Mouse (Mus musculus): ENCODE results near the gene Ptpn3. TPM values are rescaled to one million over a fixed set of nuclear protein-coding genes. Genes with fewer than 3 reads are reported as not detected.

Ptpn3 gene
- polyA plus RNA-seq, 2 experiments, result 0.38 to 0.46 TPM

- Histone ChIP-seq H3K27ac (no peak overlapping the region), H3K36me3 (replicated peaks; ENCODE audit: control insufficient read depth, insufficient read depth, low read depth) (no peaks in the 10 kb centered on the region), H3K4me3 (ENCODE audit: insufficient read depth in 1 of 2, low read depth in 2 of 2, low read length in 2 of 2) (no peak overlapping the region), H3K27me3 (ENCODE audit: control insufficient read depth, insufficient read depth, low read length) (no peaks in the 10 kb centered on the region), H3K9me3 (ENCODE audit: control insufficient read depth, low read length) (no peaks in the 10 kb centered on the region), H3K4me2 (ENCODE audit: low read depth) (no peak overlapping the region), H3K9ac (replicated peaks) (no peak overlapping the region), H3K4me1 (replicated peaks; ENCODE audit: control insufficient read depth in 2 of 2, insufficient read depth in 2 of 2, low read length in 1 of 2) (0 out of 4 replicates have a peak, but pooled peaks cover 0 to 2% of the 10 kb centered on the region in 2 experiments)
- no peak for ATAC-seq (ENCODE audit: insufficient read depth)
- DNase-seq (ENCODE audit: low read depth in 3 of 3, low spot score in 3 of 3), result no peak
- TF ChIP-seq EP300 (IDR thresholded peaks at IDR 0.05; ENCODE audit: low read depth) (no peak), CTCF (IDR thresholded peaks at IDR 0.05; ENCODE audit: low read depth) (no peak)
- 51% methylated on average over 6 of the region's 6 CpGs for WGBS (ENCODE audit: insufficient replicate concordance)
Measured at GRCm38 (mm10) chr4:57239112-57239511, 62.5 kb downstream of the Ptpn3 start.

DNA sequence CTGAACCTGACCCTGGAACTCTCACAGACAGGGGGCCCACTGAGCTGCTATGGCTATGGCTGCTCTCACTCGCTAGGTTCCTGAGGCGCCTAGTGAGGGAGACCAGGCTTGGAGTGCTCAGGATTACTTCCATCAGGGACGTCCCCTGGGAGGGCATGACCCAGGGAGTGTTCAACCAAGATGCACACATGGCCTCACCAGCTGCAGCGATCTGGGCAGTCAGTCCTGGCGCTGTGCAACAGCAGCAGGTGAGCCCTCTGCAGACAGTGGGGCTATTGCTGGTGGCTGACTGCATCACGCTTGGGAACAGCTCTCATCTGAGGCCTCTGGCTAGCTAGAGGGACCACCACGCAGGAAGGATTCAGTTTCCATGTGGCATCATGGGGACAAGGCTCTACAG lies 63.5 kb downstream of the Ptpn3 start:
- H3K27me3 ChIP-seq (ENCODE audit: control insufficient read depth, insufficient read depth, low read length), result no peaks in the 10 kb centered on the region
- 0 out of 4 replicates have a peak, but pooled peaks cover 0 to 2% of the 10 kb centered on the region in 2 experiments for H3K4me1 ChIP-seq (replicated peaks; ENCODE audit: control insufficient read depth in 2 of 2, insufficient read depth in 2 of 2, low read length in 1 of 2)
- no peak overlapping the region for H3K9ac ChIP-seq (replicated peaks)
- DNase-seq (ENCODE audit: low read depth in 3 of 3, low spot score in 3 of 3) (no peak), ATAC-seq (ENCODE audit: insufficient read depth) (no peak)
- 61% methylated on average over 7 of the region's 7 CpGs for WGBS (ENCODE audit: insufficient replicate concordance)
- no peak overlapping the region for H3K4me2 ChIP-seq (ENCODE audit: low read depth)
- no peaks in the 10 kb centered on the region for H3K9me3 ChIP-seq (ENCODE audit: control insufficient read depth, low read length)
- no peaks in the 10 kb centered on the region for H3K36me3 ChIP-seq (replicated peaks; ENCODE audit: control insufficient read depth, insufficient read depth, low read depth)
- H3K27ac ChIP-seq, result no peak overlapping the region
- TF ChIP-seq EP300 (IDR thresholded peaks at IDR 0.05; ENCODE audit: low read depth) (no peak), CTCF (IDR thresholded peaks at IDR 0.05; ENCODE audit: low read depth) (no peak)
- H3K4me3 ChIP-seq (ENCODE audit: insufficient read depth in 1 of 2, low read depth in 2 of 2, low read length in 2 of 2), result no peak overlapping the region

DNA sequence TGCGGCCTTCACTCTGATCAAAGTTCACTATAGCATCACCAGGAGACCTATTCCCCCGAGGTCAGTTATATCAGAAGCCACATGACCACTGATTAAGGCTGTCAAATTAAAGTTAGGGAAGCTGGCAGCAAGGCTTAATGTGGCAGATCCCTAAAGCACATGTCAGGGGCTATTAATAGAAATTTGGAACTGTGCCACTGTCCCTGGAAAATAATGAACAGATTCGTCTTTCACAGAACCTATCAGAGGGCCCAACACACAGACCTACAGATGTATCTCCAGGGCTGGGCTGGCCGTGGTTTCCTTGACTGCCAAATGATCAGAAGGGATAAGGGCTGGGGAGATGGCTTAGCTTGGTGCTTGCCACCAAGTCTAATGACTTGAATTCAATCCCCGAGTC lies 65.1 kb downstream of the Ptpn3 start:
- H3K27me3 ChIP-seq (ENCODE audit: control insufficient read depth, insufficient read depth, low read length), result no peaks in the 10 kb centered on the region
- no peak overlapping the region for H3K4me2 ChIP-seq (ENCODE audit: low read depth)
- no peak overlapping the region for H3K4me3 ChIP-seq (ENCODE audit: insufficient read depth in 1 of 2, low read depth in 2 of 2, low read length in 2 of 2)
- no peak for TF ChIP-seq CTCF (IDR thresholded peaks at IDR 0.05; ENCODE audit: low read depth)
- no peak for TF ChIP-seq EP300 (IDR thresholded peaks at IDR 0.05; ENCODE audit: low read depth)
- 0 out of 4 replicates have a peak, but pooled peaks cover 0 to 2% of the 10 kb centered on the region in 2 experiments for H3K4me1 ChIP-seq (replicated peaks; ENCODE audit: control insufficient read depth in 2 of 2, insufficient read depth in 2 of 2, low read length in 1 of 2)
- ATAC-seq (ENCODE audit: insufficient read depth) (no peak), DNase-seq (ENCODE audit: low read depth in 3 of 3, low spot score in 3 of 3) (no peak)
- no peak overlapping the region for H3K27ac ChIP-seq
- WGBS (ENCODE audit: insufficient replicate concordance), result 34% methylated on average over 5 of the region's 5 CpGs
- H3K36me3 ChIP-seq (replicated peaks; ENCODE audit: control insufficient read depth, insufficient read depth, low read depth), result no peaks in the 10 kb centered on the region
- no peaks in the 10 kb centered on the region for H3K9me3 ChIP-seq (ENCODE audit: control insufficient read depth, low read length)
- no peak overlapping the region for H3K9ac ChIP-seq (replicated peaks)

- no peak for ATAC-seq (ENCODE audit: insufficient read depth)
- DNase-seq (ENCODE audit: low read depth in 3 of 3, low spot score in 3 of 3), result no peak
- H3K27me3 ChIP-seq (ENCODE audit: control insufficient read depth, insufficient read depth, low read length), result no peaks in the 10 kb centered on the region
Measured at GRCm38 (mm10) chr4:57235741-57236140, 65.9 kb downstream of the Ptpn3 start.

DNA sequence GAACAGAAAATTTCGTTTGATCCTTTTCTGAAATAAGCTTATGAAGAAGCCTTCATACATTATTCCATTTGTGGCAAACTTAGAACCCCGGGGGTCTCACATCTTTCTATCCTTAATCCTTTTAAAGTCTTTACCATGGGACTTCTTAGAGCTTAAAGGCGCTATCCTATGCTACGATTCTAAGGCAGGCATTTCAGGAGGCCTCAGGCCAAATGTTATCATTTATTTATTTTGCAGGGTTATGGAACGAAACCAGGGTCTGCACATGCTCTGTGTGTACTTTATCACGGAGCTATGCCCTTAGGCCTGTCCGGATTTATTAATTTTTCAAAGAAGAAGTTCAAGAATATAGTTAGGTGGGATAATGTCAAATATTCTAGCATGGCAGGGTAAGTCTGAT lies 67.3 kb downstream of the Ptpn3 start:
- Histone ChIP-seq H3K4me1 (replicated peaks; ENCODE audit: control insufficient read depth in 2 of 2, insufficient read depth in 2 of 2, low read length in 1 of 2) (0 out of 4 replicates have a peak, but pooled peaks cover 0 to 2% of the 10 kb centered on the region in 2 experiments), H3K4me2 (ENCODE audit: low read depth) (no peak overlapping the region), H3K9me3 (ENCODE audit: control insufficient read depth, low read length) (no peaks in the 10 kb centered on the region), H3K27ac (no peak overlapping the region), H3K4me3 (ENCODE audit: insufficient read depth in 1 of 2, low read depth in 2 of 2, low read length in 2 of 2) (no peak overlapping the region), H3K27me3 (ENCODE audit: control insufficient read depth, insufficient read depth, low read length) (no peaks in the 10 kb centered on the region), H3K36me3 (replicated peaks; ENCODE audit: control insufficient read depth, insufficient read depth, low read depth) (no peaks in the 10 kb centered on the region), H3K9ac (replicated peaks) (no peak overlapping the region)
- no peak for ATAC-seq (ENCODE audit: insufficient read depth)
- WGBS (ENCODE audit: insufficient replicate concordance), result 62% methylated on average over 7 of the region's 7 CpGs
- TF ChIP-seq EP300 (IDR thresholded peaks at IDR 0.05; ENCODE audit: low read depth) (no peak), CTCF (IDR thresholded peaks at IDR 0.05; ENCODE audit: low read depth) (no peak)
- DNase-seq (ENCODE audit: low read depth in 3 of 3, low spot score in 3 of 3), result no peak

More at GRCm38 (mm10) chr4:57235741-57236140, 65.9 kb downstream of the Ptpn3 start:
- 0 out of 4 replicates have a peak, but pooled peaks cover 0 to 2% of the 10 kb centered on the region in 2 experiments for H3K4me1 ChIP-seq (replicated peaks; ENCODE audit: control insufficient read depth in 2 of 2, insufficient read depth in 2 of 2, low read length in 1 of 2)
- H3K4me2 ChIP-seq (ENCODE audit: low read depth), result no peak overlapping the region
- no peak overlapping the region for H3K27ac ChIP-seq
- WGBS (ENCODE audit: insufficient replicate concordance), result 68% methylated on average over 4 of the region's 4 CpGs
- no peaks in the 10 kb centered on the region for H3K36me3 ChIP-seq (replicated peaks; ENCODE audit: control insufficient read depth, insufficient read depth, low read depth)
- no peak for TF ChIP-seq EP300 (IDR thresholded peaks at IDR 0.05; ENCODE audit: low read depth)
- no peak for TF ChIP-seq CTCF (IDR thresholded peaks at IDR 0.05; ENCODE audit: low read depth)
- no peak overlapping the region for H3K4me3 ChIP-seq (ENCODE audit: insufficient read depth in 1 of 2, low read depth in 2 of 2, low read length in 2 of 2)
- H3K9ac ChIP-seq (replicated peaks), result no peak overlapping the region
- no peaks in the 10 kb centered on the region for H3K9me3 ChIP-seq (ENCODE audit: control insufficient read depth, low read length)
